Mouse (Mus musculus) small intestine, adult 2 months (tissue): ENCODE measurements around the gene Agtrap.

Experiments used
- CTCF ChIP-seq: fragments of 200-500 bp; IDR thresholded peaks from 2 replicates; pipeline ENCODE4 v1.5.1; 2012; ENCODE audit warnings: low read depth, mild to moderate bottlenecking, control low read depth, inconsistent platforms, low read length, moderate library complexity, mixed read lengths; ENCODE audit not compliant: insufficient replicate concordance, insufficient read length; ENCODE audit errors: extremely low read depth
- POLR2A ChIP-seq: fragments of 200-500 bp; IDR thresholded peaks from 2 replicates; pipeline ENCODE4 v1.6.1; 2012; ENCODE audit warnings: low read depth, mild to moderate bottlenecking, control low read depth, inconsistent platforms, low read length, moderate library complexity

DNA sequence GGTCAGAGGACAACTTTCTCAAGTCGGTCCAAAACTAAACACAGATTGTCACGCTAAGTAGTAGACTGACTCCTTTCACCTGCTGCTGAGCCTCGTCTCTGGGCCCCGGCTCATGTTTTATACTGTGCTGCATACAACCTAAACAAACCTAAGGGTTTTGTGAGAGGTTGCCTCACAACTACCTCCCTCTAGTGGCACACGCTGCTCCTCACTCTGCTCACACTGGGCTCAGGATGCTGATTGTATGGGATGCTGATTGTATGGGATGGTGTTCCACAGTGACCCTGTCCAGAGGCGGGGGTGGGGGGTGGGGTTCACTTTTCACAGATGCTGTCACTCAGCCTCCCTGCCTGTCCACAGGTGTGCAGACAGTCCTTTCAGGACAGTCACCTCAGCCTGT is 8.6 kb downstream of the Agtrap start:
- no peak for TF ChIP-seq CTCF
- TF ChIP-seq POLR2A: no peak
